Mouse (Mus musculus) sigmoid colon, adult 10 weeks (tissue): Measurements from ENCODE around the gene Fam206a. TPM values are rescaled to one million over a fixed set of nuclear protein-coding genes. Genes with fewer than 3 reads are reported as not detected.

ENCODE experiments used
- polyA plus RNA-seq: library from polyadenylated mRNA; stranded (reverse); fragments of 350-450 nt; fragmentation: Illumina TruSeq; extraction: RNeasy Lipid Tissue Mini Kit (QIAGEN cat#74804); gene quantifications from one replicate; pipeline ENCODE4 v1.2.3, GENCODE M21; 2014; ENCODE audit warnings: low read depth, low replicate concordance

The Fam206a gene
- 16.8 TPM for polyA plus RNA-seq

GRCm38 (mm10) chr4:56801907-56802668 lies at the start of gene Fam206a, which contains the start of gene Elp1:
TSS of gene Fam206a (plus strand) at chr4:56802345.
TSS of gene Elp1 (minus strand) at chr4:56802331.

Other genes starting within 250 kb of the Fam206a start
- not detected for gene Gm26657, start 62.3 kb upstream of the Fam206a start, polyA plus RNA-seq
- not detected for gene Actl7b, start 60.9 kb upstream of the Fam206a start, polyA plus RNA-seq
- not detected for gene Actl7a, start 58.9 kb upstream of the Fam206a start, polyA plus RNA-seq
- 28.1 TPM for gene Elp1, start within 50 bp of the Fam206a start, polyA plus RNA-seq
- 28.0 TPM for gene Ctnnal1, start 62.8 kb downstream of the Fam206a start, polyA plus RNA-seq
- 37.6 TPM for gene Tmem245, start 145.1 kb downstream of the Fam206a start, polyA plus RNA-seq
- 1.3 TPM for gene Frrs1l, start 188.0 kb downstream of the Fam206a start, polyA plus RNA-seq